Comparison of ENCODE assay signal across 8 mouse cellular contexts in genomic region chr11:23771507-23772097, GRCm38 (mm10). TPM values are rescaled to one million over a fixed set of nuclear protein-coding genes. Genes with fewer than 3 reads are reported as not detected.
DNase-seq lines count a peak whose midpoint lies in the region; ATAC-seq and TF ChIP-seq lines count a peak whose summit lies in the region.

No protein-coding gene starts in this region.

- H3K4me2 ChIP-seq in kidney, postnatal 0 days (ENCODE audit: low read length): peak overlapping the region; percentile 77
- H3K4me2 ChIP-seq in heart, embryonic 16.5 days (ENCODE audit: low read depth, low read length): peak overlapping the region; percentile 69

- peak; percentile 36 for DNase-seq in kidney, postnatal 0 days (ENCODE audit: low spot score)
- DNase-seq in kidney, adult 11 months: no peak
- DNase-seq in ovary, postnatal 10 days (ENCODE audit: low spot score): no peak
- DNase-seq in right cerebral cortex, postnatal 25 days: no peak
- DNase-seq in urinary bladder, postnatal 4 days (ENCODE audit: low spot score in 2 of 2): no peak

- whole genome bisulfite sequencing in kidney, postnatal 0 days: 7% methylated on average over 21 of the region's 21 CpGs
- WGBS in bone marrow, adult 2 months: 8% methylated on average over 21 of the region's 21 CpGs
- 7% methylated on average over 21 of the region's 21 CpGs for whole genome bisulfite sequencing in heart, embryonic 16.5 days
- WGBS in macrophage (ENCODE audit: missing documents): 12% methylated on average over 21 of the region's 21 CpGs

- peak overlapping the region; percentile 88 for H3K27ac ChIP-seq in kidney, postnatal 0 days
- peak overlapping the region; percentile 100 for H3K27ac ChIP-seq in bone marrow, adult 2 months (ENCODE audit: control insufficient read depth, insufficient read depth, low read depth, low read length, poor library complexity)
- peak overlapping the region; percentile 99 for H3K27ac ChIP-seq in heart, embryonic 16.5 days (ENCODE audit: low read length)
- peak overlapping the region; percentile 76 for H3K27ac ChIP-seq in macrophage

- no peaks in the 10 kb centered on the region for H3K9me3 ChIP-seq in kidney, postnatal 0 days (replicated peaks; ENCODE audit: low read length)
- H3K9me3 ChIP-seq in heart, embryonic 16.5 days (replicated peaks; ENCODE audit: control insufficient read depth, low read length): no peaks in the 10 kb centered on the region

- peak overlapping the region; percentile 80 for H3K9ac ChIP-seq in kidney, postnatal 0 days (ENCODE audit: low read depth, low read length)
- peak overlapping the region; percentile 92 for H3K9ac ChIP-seq in heart, embryonic 16.5 days (ENCODE audit: low read length)

- ATAC-seq in kidney, postnatal 0 days (replicated peaks; ENCODE audit: low FRiP score, low read depth): peak; percentile 6; the same call in 1 of the 2 replicates
- ATAC-seq in heart, embryonic 16.5 days (replicated peaks; ENCODE audit: extremely low read depth, insufficient read depth, low FRiP score): 0 out of 2 replicates have a peak, but pooled peaks have one; percentile 2

- H3K4me1 ChIP-seq in kidney, postnatal 0 days (replicated peaks; ENCODE audit: insufficient read depth, low read length): no peaks in the 10 kb centered on the region
- no peaks in the 10 kb centered on the region; the same call in 1 of the 2 replicates for H3K4me1 ChIP-seq in bone marrow, adult 2 months (ENCODE audit: control insufficient read depth, insufficient read depth, low read length)
- H3K4me1 ChIP-seq in heart, embryonic 16.5 days (ENCODE audit: control insufficient read depth, insufficient read depth, low read length): peaks cover 6% of the 10 kb centered on the region; the same call in 1 of the 2 replicates

- no peaks in the 10 kb centered on the region for H3K27me3 ChIP-seq in kidney, postnatal 0 days (ENCODE audit: insufficient read depth, low read length)
- H3K27me3 ChIP-seq in heart, embryonic 16.5 days (ENCODE audit: control insufficient read depth, insufficient read depth, low read length): no peaks in the 10 kb centered on the region

- TF ChIP-seq POLR2A in bone marrow, adult 2 months (IDR thresholded peaks at IDR 0.05; ENCODE audit: borderline replicate concordance, control insufficient read depth, low read depth, low read length): no peak

- peaks cover 30% of the 10 kb centered on the region for H3K79me2 ChIP-seq in macrophage (ENCODE audit: inconsistent target)

- no peak for TF ChIP-seq CTCF in kidney, postnatal 0 days (IDR thresholded peaks at IDR 0.05; ENCODE audit: low read depth)
- TF ChIP-seq CTCF in bone marrow, adult 2 months (IDR thresholded peaks at IDR 0.05; ENCODE audit: control insufficient read depth, insufficient read depth, low read length): no peak

- H3K4me3 ChIP-seq in kidney, postnatal 0 days (replicated peaks; ENCODE audit: low read depth, low read length): peak overlapping the region; percentile 65
- peak overlapping the region; percentile 90 for H3K4me3 ChIP-seq in bone marrow, adult 2 months (replicated peaks; ENCODE audit: control insufficient read depth, low read depth, low read length)
- H3K4me3 ChIP-seq in heart, embryonic 16.5 days (ENCODE audit: low read length): peak overlapping the region; percentile 86
- H3K4me3 ChIP-seq in macrophage (ENCODE audit: inconsistent target): peak overlapping the region; percentile 52

- H3K36me3 ChIP-seq in kidney, postnatal 0 days (ENCODE audit: insufficient read depth, low read length): no peaks in the 10 kb centered on the region
- H3K36me3 ChIP-seq in heart, embryonic 16.5 days (ENCODE audit: control insufficient read depth, insufficient read depth): no peaks in the 10 kb centered on the region
- H3K36me3 ChIP-seq in macrophage (ENCODE audit: inconsistent target): no peaks in the 10 kb centered on the region

RNA-seq across cellular contexts. Expression of gene Rel, which starts 0.8 kb away (rescaled TPM):
- polyA plus RNA-seq in kidney, postnatal 0 days (2015; fragmentation: Nextera tagmentation; extraction: Ambion mirVana): 0.54 TPM in 2 replicates
- polyA plus RNA-seq in bone marrow, adult 2 months (2011; ENCODE audit: insufficient read depth, insufficient read length, low replicate concordance, missing spikeins): 1.9 and 4.1 TPM in 2 replicates
- polyA plus RNA-seq in heart, embryonic 16.5 days (2015; fragmentation: Nextera tagmentation; extraction: Ambion mirVana): 1.5 and 1.6 TPM in 2 replicates
- 100 to 1,000 TPM in 15 of 26 experiments, 10 to 100 TPM in 11; 39.4 to 433 (median 153) TPM for total RNA-seq in macrophage (2018; cell fraction: chromatin; rRNA removed)
- 100 to 1,000 TPM in 8 of 26 experiments, 10 to 100 TPM in 18; 19.2 to 223 (median 33.9) TPM for total RNA-seq in macrophage (2018; cell fraction: cytosol; rRNA removed)
- 100 to 1,000 TPM in 19 of 26 experiments, 10 to 100 TPM in 7; 44.8 to 434 (median 219) TPM for total RNA-seq in macrophage (2018; cell fraction: nucleus; rRNA removed)
- 9.2 to 15.4 TPM (median 13.0 TPM) in 3 replicates for polyA plus RNA-seq in macrophage (2018)
